In genomic region chr9:94047845-94048244, GRCm38 (mm10) we compare ENCODE assay signal across 17 mouse cellular contexts.
"Had no signal": no experiment of that assay in that cellular context is flagged by ENCODE, and none has a peak within 500 bp of the region (broad histone marks: within the 10 kb centered on the region; RNA-seq: fewer than 3 reads in every experiment).

No protein-coding gene starts in this region.

- H3K4me2 ChIP-seq: neural tube, embryonic 12.5 days; neural tube, embryonic 13.5 days; neural tube, embryonic 15.5 days; stomach, embryonic 15.5 days had no signal

- H3K9ac ChIP-seq: neural tube, embryonic 12.5 days; neural tube, embryonic 13.5 days; neural tube, embryonic 15.5 days; stomach, embryonic 15.5 days had no signal

- H3K27ac ChIP-seq: neural tube, embryonic 12.5 days; neural tube, embryonic 13.5 days; neural tube, embryonic 15.5 days; stomach, embryonic 15.5 days; stomach, postnatal 0 days had no signal

- H3K4me3 ChIP-seq: neural tube, embryonic 12.5 days; neural tube, embryonic 13.5 days; neural tube, embryonic 15.5 days; stomach, embryonic 15.5 days had no signal

- DNase-seq: retina, postnatal 1 day; right cerebral cortex, adult 18-20 months; right cerebral cortex, postnatal 14 days; right cerebral cortex, postnatal 25 days; right cerebral cortex, postnatal 4 days; spleen, adult 18-20 months; thymus, adult 18-20 months; thymus, adult 2 months; thymus, postnatal 14 days; thymus, postnatal 25 days; thymus, postnatal 36 days; thymus, postnatal 4 days had no signal

- H3K4me1 ChIP-seq: neural tube, embryonic 12.5 days; neural tube, embryonic 13.5 days; neural tube, embryonic 15.5 days; stomach, embryonic 15.5 days had no signal

- H3K27me3 ChIP-seq: neural tube, embryonic 12.5 days; neural tube, embryonic 13.5 days; neural tube, embryonic 15.5 days; stomach, embryonic 15.5 days had no signal

- H3K9me3 ChIP-seq: neural tube, embryonic 12.5 days; neural tube, embryonic 13.5 days; neural tube, embryonic 15.5 days; stomach, embryonic 15.5 days had no signal

- H3K36me3 ChIP-seq: neural tube, embryonic 12.5 days; neural tube, embryonic 13.5 days; neural tube, embryonic 15.5 days; stomach, embryonic 15.5 days had no signal
